Mouse (Mus musculus) spleen, postnatal 14 days (tissue): ENCODE measurements around the gene Slc4a8.

Source experiments
- DNase-seq, 2 experiments: peaks; one replicate each; pipeline ENCODE4 v3.0.0; 2021 to 2022; ENCODE audit warnings: low spot score in 2 of 2

Gene Slc4a8

DNA sequence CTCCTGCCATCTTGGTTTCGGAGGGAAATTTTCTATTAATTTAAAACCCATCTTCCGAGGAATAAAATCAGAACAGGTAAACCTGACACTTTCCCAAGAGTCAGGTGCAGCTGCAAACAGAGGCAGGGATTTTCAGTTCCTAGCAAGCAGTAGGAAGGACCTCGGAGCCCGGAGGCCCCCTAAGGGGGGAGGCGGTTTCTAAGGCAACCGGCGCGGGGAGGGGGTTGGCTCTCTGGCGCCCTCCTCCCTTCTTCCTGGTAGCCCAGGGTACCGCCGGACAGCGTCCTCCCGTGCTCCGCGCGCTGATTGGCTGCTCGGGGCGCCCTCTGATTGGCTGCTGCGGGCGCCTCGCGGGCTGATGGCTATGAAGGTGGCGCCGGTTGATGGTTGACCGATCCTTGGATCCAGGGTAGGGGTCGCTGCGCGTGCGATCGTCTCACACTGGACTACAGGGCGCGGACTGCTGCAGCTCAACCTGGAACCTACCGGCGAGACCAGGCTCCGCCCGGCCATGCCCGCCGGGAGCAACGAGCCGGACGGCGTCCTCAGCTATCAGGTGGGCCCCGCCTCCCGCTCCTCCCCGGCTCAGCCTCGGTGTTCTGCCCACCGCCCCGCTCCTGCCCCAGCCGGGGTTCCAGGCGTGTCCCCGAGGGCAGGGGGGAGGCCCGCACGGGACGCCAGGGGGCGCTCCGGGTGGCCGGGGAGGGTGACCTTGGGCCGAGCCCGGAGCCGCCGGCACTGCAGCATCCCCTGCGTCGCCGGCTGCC is at the start of gene Slc4a8:
Slc4a8 (plus strand) TSS at position 329 of the 767 bp plus-strand sequence.
- peak; percentile 71 to 79 for DNase-seq

- no peak for DNase-seq
Observed at GRCm38 (mm10) chr15:100714470-100714869, 47.1 kb upstream of the Slc4a8 start.

DNA sequence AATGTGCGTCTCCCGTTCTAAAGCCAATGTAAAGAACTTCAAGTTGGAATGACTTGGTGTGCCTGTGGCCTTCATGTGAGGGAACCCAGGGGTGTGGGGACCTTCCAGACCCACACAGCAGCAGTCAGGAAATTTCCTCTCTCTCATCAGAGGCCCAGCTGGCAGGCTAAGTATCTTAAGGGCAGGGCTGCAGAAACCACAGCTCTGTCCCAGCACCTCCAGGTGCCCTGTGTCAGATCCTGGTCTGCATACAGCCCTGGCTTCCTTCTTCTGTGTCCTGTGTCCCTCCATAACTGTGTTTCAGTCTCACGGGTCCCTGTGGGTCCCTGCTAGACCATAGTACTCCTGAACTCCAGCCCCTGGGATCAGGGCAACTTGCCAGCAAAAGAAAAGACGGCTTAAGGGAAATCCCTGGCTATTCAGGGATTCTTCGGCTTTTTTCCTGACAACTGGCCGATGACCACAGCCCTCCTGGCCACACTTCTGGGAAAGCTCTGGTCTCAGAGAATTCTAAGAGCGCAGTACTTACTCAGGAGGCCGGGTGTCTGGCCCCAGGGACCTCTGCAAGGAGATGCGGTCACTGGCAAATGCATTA is 46.1 kb upstream of the Slc4a8 start:
- no peak for DNase-seq

- no peak for DNase-seq
Observed at GRCm38 (mm10) chr15:100717933-100718332, 43.6 kb upstream of the Slc4a8 start.

DNA sequence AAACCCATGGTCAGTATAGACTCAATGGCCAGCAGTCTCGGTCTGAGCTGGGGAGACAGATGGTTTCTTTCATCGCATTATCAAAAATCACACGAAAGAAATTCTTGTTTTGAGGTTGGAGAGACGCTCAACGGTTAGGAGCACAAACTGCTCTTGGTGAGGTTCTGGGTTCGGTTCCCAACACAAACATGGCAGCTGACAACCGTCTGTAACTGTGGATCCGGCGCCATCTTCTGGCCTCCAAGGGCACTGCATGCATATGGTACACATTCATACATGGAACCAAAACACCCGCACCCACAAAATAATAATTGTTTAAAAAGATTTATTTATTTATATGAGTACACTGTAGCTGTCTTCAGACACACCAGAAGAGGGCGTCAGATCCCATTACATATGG is 43.0 kb upstream of the Slc4a8 start:
- DNase-seq = no peak

- DNase-seq = no peak
Observed at GRCm38 (mm10) chr15:100719217-100719616, 42.3 kb upstream of the Slc4a8 start.

- DNase-seq = no peak
Observed at GRCm38 (mm10) chr15:100720066-100720465, 41.5 kb upstream of the Slc4a8 start.

- no peak for DNase-seq
Observed at GRCm38 (mm10) chr15:100721445-100721844, 40.1 kb upstream of the Slc4a8 start.

DNA sequence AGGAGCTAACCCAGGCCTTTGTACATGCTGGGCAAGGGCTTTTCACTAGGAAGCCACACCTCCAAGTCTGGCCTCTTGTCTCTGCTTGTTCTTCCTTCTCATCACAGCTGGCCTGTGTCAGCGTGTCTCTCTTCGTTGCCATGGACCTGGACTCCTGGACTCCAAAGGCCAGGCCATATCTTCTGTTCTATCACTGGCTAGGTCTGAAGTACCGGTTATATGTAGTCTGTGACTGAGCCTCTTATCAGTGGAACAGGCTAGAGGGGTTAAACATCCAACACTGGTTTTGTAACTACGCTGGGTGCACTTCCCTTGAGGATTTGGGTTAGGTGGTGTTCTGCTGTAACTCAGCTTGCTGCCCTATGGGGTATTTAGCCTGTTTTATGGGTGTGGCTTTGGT is 39.5 kb upstream of the Slc4a8 start:
- no peak for DNase-seq

- DNase-seq = no peak
Observed at GRCm38 (mm10) chr15:100722564-100722963, 39.0 kb upstream of the Slc4a8 start.

DNA sequence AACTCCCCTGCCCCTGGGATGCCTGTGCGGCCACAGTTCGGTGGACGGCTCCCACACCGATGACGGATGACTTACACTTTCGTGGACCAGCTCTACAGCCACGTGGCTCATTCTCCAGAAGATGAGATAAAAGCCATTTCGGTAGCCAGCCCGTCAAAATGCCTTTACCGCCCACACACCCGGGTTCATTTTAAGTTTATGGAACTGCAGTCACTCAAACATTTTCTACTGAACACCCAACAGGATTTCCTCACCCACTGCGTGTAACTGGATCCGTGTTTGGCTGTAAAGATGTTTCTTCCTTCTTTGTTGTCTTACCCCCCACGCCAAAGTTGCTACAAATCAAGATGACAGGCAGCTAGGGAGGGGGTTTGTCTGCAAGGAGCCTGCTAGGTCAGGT is 38.0 kb upstream of the Slc4a8 start:
- no peak for DNase-seq

DNA sequence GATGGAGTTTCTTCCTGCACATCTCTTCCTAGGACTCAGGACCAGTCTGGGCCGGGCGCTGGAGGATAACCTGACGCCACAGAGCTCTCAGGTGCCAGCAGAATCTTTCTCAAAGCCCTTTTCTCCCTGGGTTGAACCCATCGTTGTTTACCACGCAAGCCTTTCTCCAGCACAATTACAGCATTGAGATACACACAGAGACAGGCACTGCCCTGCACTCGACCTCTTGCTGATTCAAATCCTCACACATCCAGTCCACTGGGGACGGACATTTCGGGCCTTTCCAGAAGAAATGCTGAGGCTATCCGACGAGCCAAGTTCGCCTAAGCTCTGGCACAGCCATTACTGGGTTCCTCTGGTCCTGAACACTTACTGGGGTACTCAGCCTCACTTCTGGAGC is 34.8 kb upstream of the Slc4a8 start:
- DNase-seq = no peak

GRCm38 (mm10) chr15:100727834-100728233 is 33.7 kb upstream of the Slc4a8 start:
- no peak for DNase-seq

DNA sequence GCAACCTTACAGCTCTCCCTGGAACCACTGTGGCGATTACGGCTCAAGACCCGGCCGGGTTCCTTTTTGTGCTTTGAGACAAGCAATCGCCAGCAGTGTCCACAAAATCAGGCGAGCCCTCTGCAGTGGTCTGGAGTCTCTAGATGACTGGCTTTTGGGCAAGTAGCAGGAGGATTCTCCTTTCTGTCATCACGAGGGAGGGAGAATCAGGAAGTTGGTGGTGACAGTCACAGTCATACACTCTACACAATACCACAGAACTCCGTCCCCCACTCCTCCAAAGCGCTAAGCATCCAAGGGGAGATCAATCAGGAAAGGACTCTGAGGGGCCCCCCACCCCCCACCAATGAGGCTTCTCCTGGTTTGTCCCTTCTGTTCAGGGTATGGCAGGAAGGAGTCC is 33.0 kb upstream of the Slc4a8 start:
- DNase-seq = no peak

DNA sequence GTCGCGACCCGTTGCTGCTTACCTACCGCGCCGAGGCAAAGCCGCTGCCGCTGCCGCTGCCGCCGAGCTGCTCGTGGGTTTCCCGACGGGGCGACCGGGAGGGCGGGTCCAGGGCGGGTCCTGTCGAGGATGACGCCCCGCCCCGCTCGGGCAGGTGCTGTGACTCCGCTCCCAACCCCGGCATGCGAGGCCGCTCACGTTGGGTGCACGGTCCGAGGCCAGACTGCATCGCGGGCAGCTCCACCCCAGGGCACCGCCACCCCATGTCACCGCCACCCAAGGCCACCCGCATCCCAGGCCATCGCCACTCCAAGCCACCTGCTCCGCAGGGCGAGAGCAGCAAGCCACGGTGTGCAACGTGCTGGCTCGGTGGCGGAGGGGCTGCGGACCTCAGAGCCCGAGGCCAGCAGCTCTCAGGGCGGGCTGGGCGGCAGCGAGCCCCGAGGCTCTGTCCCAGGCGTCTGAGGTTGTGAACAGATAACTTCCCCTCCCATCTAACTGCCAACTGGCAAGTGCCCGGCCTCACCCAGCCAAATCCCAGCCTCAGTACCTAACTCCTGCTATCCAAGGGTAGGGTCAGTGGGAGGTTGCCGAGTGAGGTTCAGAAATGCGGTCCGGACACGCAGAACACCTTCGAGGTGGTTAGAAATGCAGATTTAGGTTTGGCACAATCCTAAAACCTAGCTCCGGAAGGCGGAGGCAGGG is 32.1 kb upstream of the Slc4a8 start, which contains the start of gene Galnt6:
Galnt6 (minus strand) TSS at position 96 of the 705 bp plus-strand sequence.
- DNase-seq = peak; percentile 44 to 52

DNA sequence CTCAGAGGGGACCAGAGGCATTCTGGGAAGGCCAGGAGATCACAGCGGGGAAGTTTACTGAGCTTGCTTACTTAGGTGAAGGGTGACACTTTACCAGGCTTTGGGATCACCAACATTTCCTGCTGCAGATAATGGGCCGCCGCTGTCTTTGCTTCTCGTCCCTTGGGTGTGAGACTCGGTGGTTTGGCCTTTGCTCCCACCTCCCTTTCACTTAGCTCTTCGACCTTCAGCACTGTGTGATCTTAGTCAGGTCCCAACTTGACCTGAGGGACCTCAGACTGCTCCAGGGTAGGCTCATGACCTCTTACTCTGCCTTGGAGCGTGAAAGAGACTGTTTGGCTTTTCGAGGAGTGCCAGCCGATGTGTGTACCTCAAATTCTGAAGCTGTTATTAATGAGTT is 30.5 kb upstream of the Slc4a8 start:
- DNase-seq = no peak

- peak in 1 of 2 experiments; percentile 31 for DNase-seq
Observed at GRCm38 (mm10) chr15:100732580-100732979, 29.0 kb upstream of the Slc4a8 start.

- DNase-seq = no peak
Observed at GRCm38 (mm10) chr15:100735095-100735952, 26.2 kb upstream of the Slc4a8 start.

GRCm38 (mm10) chr15:100735953-100736300 is 25.6 kb upstream of the Slc4a8 start:
- no peak for DNase-seq

GRCm38 (mm10) chr15:100737667-100738066 is 23.9 kb upstream of the Slc4a8 start:
- DNase-seq = no peak

- no peak for DNase-seq
Observed at GRCm38 (mm10) chr15:100738351-100738781, 23.2 kb upstream of the Slc4a8 start.

GRCm38 (mm10) chr15:100739442-100739841 is 22.1 kb upstream of the Slc4a8 start:
- no peak for DNase-seq
